Mouse (Mus musculus) small intestine, adult 2 months (tissue): ENCODE results near the gene Timm13.

Experiments
- CTCF ChIP-seq: fragments of 200-500 bp; IDR thresholded peaks from 2 replicates; pipeline ENCODE4 v1.5.1; 2012; ENCODE audit warnings: low read depth, mild to moderate bottlenecking, control low read depth, inconsistent platforms, low read length, moderate library complexity, mixed read lengths; ENCODE audit not compliant: insufficient replicate concordance, insufficient read length; ENCODE audit errors: extremely low read depth
- POLR2A ChIP-seq: fragments of 200-500 bp; IDR thresholded peaks from 2 replicates; pipeline ENCODE4 v1.6.1; 2012; ENCODE audit warnings: low read depth, mild to moderate bottlenecking, control low read depth, inconsistent platforms, low read length, moderate library complexity

DNA sequence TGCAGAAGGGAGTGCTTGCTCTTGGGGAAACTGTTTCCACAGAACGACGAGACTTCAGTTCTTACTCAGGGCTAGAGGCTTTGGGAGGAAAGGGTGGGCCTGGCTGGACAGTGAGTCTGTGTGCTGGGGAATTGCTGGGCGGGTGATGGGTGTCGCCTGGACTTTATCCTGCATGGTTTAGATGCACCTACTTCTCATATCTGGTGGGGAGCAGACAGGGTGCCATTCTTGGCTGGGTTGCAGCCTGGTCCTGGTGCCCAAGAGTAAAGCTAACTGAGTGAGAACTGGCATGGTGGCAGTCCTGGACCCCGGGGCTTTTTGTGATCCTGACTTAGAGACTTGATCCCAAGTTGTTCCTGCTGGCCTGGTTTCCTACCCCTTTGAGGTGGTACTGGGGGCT, 43.9 kb downstream of the Timm13 start:
- TF ChIP-seq CTCF (no peak), POLR2A (no peak)
